Mouse (Mus musculus) stomach, postnatal 0 days (tissue): ENCODE measurements around the gene Rbm15.

Experiments used
- CTCF ChIP-seq: IDR thresholded peaks from 2 replicates; pipeline ENCODE4 v1.5.1; 2016; ENCODE audit warnings: antibody characterized with exemption, low read depth, mild to moderate bottlenecking, moderate library complexity
- EP300 ChIP-seq: optimal IDR thresholded peaks from 2 replicates; pipeline ENCODE3; 2016; ENCODE audit warnings: antibody characterized with exemption

DNA sequence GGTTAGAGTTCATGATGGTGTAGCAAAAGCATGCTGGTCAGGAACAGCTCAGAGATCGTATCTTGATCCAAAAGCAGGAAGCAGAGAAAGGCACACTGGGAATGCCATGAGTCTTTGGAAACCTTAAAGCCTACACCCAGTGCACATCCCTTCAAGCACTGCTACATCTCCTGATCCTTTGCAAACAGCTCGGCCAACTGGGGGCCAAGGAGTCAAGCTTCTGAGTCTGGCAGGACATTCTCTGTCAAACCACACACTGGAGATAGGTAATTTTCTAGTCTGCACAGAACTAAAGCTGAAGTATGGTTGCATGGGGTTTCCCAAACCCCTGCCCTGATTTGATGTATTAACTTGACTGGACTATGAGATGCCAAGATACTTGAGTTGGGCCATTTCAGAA, 47.4 kb downstream of the Rbm15 start:
- TF ChIP-seq CTCF, result no peak
- no peak for TF ChIP-seq EP300
